In genomic region chr10:34033630-34034305, GRCm38 (mm10) we compare ENCODE assay signal across 9 mouse cellular contexts. TPM values are rescaled to one million over a fixed set of nuclear protein-coding genes. Genes with fewer than 3 reads are reported as not detected.
DNase-seq lines count a peak whose midpoint lies in the region; ATAC-seq lines count a peak whose summit lies in the region.
"Had no signal": no experiment of that assay in that cellular context is flagged by ENCODE, and none has a peak within 500 bp of the region (broad histone marks: within the 10 kb centered on the region; RNA-seq: fewer than 3 reads in every experiment).

No protein-coding gene starts in this region.

- H3K4me3 ChIP-seq in hindbrain, embryonic 14.5 days (replicated peaks; ENCODE audit: low read length) = no peak overlapping the region

- no peaks in the 10 kb centered on the region for H3K9me3 ChIP-seq in hindbrain, embryonic 14.5 days (ENCODE audit: control insufficient read depth, low read length)

- H3K27ac ChIP-seq in hindbrain, embryonic 14.5 days = no peak overlapping the region

- peak overlapping the region; percentile 46 for H3K9ac ChIP-seq in hindbrain, embryonic 14.5 days

- no peaks in the 10 kb centered on the region; the same call in 1 of the 2 replicates for H3K4me1 ChIP-seq in hindbrain, embryonic 14.5 days (replicated peaks; ENCODE audit: control insufficient read depth, insufficient read depth, low read length)

- H3K4me2 ChIP-seq in hindbrain, embryonic 14.5 days (replicated peaks) = peak overlapping the region; percentile 44

- 19% methylated on average over 22 of the region's 22 CpGs for WGBS in hindbrain, embryonic 14.5 days

- no peaks in the 10 kb centered on the region for H3K27me3 ChIP-seq in hindbrain, embryonic 14.5 days (ENCODE audit: control insufficient read depth, insufficient read depth, low read length)

- H3K36me3 ChIP-seq in hindbrain, embryonic 14.5 days (replicated peaks; ENCODE audit: control insufficient read depth, insufficient read depth) = no peaks in the 10 kb centered on the region

- peak; percentile 70 for DNase-seq in Muller cell, postnatal 12 days (ENCODE audit: inconsistent ontology term)
- peak; percentile 76 to 80 for DNase-seq in cerebellum, postnatal 14 days
- DNase-seq in frontal cortex, postnatal 36 days (ENCODE audit: low spot score in 2 of 2) = peak; percentile 58 to 77
- DNase-seq in hindbrain, embryonic 14.5 days (ENCODE audit: low spot score) = peak; percentile 79
- DNase-seq in left cerebral cortex, adult 18-20 months (ENCODE audit: low spot score in 2 of 2) = peak; percentile 76 to 84
- peak; percentile 90 for DNase-seq in lung, postnatal 36 days
- DNase-seq in right cerebral cortex, adult 18-20 months = peak; percentile 82
- DNase-seq in urinary bladder, adult 18-20 months (ENCODE audit: low spot score in 2 of 2) = peak; percentile 38 to 50

- peak; percentile 91 for ATAC-seq in hindbrain, embryonic 14.5 days (ENCODE audit: low FRiP score)

RNA-seq across cellular contexts. Expression of gene Trappc3l, which starts 3.6 kb away (rescaled TPM):
- polyA plus RNA-seq in hindbrain, embryonic 14.5 days (2014; fragmentation: Nextera tagmentation; extraction: Ambion mirVana) = not detected in 2 replicates
- under 1 TPM in 1 of 2 experiments, not detected in 1; 0.40 TPM for total RNA-seq in left cerebral cortex, adult 18-20 months (2021)
- polyA plus RNA-seq: gonadal fat pad, adult 2 months had no signal

RNA-seq across cellular contexts. Expression of gene Calhm4, which starts 10.3 kb away (rescaled TPM):
- not detected in 2 replicates for polyA plus RNA-seq in hindbrain, embryonic 14.5 days (2014; fragmentation: Nextera tagmentation; extraction: Ambion mirVana)
- total RNA-seq in left cerebral cortex, adult 18-20 months (2021) = not detected
- polyA plus RNA-seq: gonadal fat pad, adult 2 months had no signal

RNA-seq across cellular contexts. Expression of gene Rwdd1, which starts 14.3 kb away (rescaled TPM):
- polyA plus RNA-seq in hindbrain, embryonic 14.5 days (2014; fragmentation: Nextera tagmentation; extraction: Ambion mirVana) = 131 and 136 TPM in 2 replicates
- total RNA-seq in left cerebral cortex, adult 18-20 months (2021) = 100 to 1,000 TPM in 1 of 2 experiments, 10 to 100 TPM in 1; 99.0 to 111 TPM
